Mouse (Mus musculus) common myeloid progenitor, adult 5-6 weeks (primary cell): ENCODE results near the gene Pappa2. TPM values are rescaled to one million over a fixed set of nuclear protein-coding genes. Genes with fewer than 3 reads are reported as not detected.

Experiments used
- ATAC-seq: replicated peaks from 2 replicates; pipeline ENCODE4 v1.8.0; 2016; ENCODE audit warnings: low read depth, mild to moderate bottlenecking, moderate TSS enrichment, inconsistent platforms; ENCODE audit not compliant: poor library complexity, severe bottlenecking
- total RNA-seq: library from RNA; stranded (forward); fragments of 200-1000, 187-1606 nt; gene quantifications from 2 replicates; pipeline ENCODE4 v1.2.3, GENCODE M21; 2017

Pappa2 gene
- total RNA-seq, 1 experiment from 2014 or later, result not detected

- no peak for ATAC-seq
Observed at GRCm38 (mm10) chr1:158773102-158773501, 207.2 kb downstream of the Pappa2 start.

- no peak for ATAC-seq
Observed at GRCm38 (mm10) chr1:158770756-158771155, 209.5 kb downstream of the Pappa2 start.

- no peak for ATAC-seq
Observed at GRCm38 (mm10) chr1:158770036-158770655, 210.1 kb downstream of the Pappa2 start.

DNA sequence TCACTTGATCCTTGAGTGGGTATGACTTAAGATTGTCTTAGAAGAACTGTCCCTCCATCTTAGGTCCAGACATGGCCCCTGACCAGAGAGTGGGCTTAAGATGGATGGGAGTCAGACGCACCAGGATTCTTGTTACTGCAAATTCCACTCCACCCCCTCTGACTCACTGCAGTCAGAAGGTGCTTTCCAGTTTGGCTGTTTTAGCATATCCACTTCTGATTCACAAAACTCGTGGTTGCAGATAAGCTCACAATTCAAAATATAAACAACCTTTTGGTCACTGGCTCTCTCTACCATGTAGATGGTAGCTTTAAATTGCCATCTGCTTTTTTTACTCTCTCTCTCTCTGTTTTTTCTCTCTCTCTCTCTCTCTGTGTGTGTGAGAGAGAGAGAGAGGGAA lies 214.4 kb downstream of the Pappa2 start:
- no peak for ATAC-seq

DNA sequence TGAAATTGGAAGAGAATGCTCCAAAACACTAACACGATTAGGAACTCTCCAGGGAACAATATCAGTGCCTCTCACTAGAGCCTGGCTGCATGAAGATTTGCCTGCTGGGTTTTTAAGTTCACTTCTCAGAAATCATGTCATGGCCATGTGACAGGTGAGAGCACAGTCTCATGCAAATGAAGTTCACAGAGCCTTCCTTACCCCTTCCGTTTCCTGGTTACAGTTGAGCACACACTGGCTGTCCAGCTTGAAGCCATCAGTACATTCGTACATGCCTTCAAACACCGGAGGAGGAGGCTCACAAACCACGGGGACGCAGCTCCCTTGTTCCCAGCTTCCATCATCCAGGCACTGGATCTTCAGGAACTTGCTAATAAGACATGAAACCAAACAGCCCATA lies 215.6 kb downstream of the Pappa2 start:
- ATAC-seq, result no peak

DNA sequence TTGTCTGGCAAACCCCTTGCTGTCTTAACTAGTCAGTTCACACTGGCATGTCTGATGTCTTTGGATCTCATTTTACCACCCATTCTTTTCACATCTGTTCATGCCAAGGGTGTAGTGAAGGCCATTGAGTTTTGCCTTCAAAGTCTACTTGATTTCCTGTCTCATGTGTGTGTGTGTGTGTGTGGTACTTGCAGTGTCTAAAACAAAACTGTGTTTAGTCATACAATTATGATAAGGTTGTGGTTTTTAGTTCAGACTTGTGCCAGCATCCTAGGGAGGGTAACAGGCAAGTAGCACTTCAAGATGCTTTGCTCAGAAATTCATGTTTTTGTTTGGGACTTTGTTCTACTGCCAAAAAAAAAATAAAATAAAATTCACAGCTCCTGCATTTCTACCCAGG lies 216.1 kb downstream of the Pappa2 start:
- ATAC-seq, result no peak

DNA sequence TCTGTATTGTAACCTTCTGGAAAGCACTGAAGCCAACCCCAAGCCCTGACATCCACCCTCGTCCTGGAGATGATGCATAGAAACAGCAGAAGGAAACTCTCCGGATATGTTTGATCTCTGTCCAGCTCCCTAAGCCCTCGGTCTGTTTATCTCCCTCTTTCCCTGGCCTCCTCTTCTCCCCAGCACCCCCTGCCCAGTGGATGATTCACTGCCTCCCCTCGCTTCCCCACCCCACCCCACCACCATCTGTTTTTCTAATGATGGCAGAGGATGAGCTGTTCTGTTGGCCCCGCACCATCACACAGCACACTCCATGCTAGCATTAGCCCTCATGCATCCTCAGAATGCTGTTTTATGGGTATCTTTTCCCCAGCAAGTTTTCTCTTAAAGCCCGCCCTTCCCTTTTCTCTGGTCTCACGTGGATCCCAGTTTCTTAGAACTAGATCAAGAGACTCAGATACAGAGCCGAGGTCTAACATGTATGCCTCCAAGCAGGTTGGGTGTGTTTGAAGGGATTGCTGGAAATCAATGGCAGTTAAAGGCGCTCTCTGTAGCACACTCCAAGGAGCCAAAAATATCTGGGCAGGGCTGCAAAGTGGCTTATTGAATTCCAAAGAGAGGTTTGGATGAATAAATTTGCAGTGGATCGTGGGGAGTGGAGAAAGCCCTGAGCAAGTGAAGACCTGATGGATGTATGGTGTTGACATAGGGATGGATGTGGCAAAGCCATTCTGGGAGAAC lies 231.8 kb downstream of the Pappa2 start:
- ATAC-seq, result no peak

- ATAC-seq, result no peak
Observed at GRCm38 (mm10) chr1:158741449-158741848, 238.8 kb downstream of the Pappa2 start.

DNA sequence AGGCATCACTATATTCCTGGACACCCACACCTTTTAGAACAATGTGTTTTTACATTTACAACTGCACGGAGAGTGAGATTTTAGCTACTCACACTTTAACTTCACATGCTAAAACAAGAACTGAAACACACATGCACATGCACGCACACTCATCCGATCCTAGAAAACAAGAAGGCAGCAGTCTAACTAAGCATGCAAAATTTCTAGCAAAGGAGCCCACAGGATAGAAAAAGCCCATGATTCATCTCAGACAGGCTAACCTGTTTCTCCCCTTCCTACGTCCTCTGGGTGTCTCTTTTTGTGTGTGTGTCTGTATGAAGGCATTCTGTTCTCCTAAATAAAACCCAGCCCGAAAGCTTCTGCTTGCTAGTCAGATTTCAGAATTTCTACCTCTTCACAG lies 239.3 kb downstream of the Pappa2 start:
- no peak for ATAC-seq

- no peak for ATAC-seq
Observed at GRCm38 (mm10) chr1:158740161-158740766, 240.0 kb downstream of the Pappa2 start.

DNA sequence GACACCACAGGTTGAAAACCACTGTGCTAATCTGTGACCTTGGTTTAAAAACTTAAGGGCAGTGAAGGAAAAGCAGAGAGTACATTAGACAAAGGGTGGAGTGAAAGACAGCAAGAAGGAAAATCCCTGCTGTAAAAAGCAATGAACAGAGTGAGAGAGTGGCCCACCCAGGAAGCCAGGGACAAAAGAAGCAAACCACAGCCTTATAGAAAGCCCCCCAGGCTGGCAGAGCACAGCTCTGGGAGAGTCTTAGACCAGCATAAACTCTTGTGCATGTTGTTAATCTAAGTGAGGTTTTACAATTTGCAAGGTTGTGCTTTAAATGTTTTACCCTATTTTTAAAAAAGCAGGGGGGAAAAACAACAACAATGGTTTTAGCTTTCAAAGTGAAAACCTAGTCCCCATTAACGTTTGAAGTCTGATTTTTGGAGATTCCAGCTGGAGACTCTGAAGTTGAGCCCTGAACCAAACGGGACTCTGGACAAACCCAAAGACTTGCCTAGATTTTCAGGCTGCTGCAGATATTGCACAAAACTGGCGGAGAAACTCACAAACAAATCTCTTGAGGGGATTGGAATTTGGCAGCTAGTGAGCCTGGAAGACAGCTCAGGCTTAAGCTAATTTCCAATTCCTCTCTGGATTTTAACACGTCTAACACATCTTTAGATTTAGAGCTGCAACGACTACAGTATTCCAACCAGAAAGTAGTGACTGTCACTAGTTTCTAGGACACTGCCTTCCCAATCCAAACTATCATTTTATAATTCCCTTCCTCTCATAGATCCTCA lies 241.0 kb downstream of the Pappa2 start:
- ATAC-seq, result no peak

DNA sequence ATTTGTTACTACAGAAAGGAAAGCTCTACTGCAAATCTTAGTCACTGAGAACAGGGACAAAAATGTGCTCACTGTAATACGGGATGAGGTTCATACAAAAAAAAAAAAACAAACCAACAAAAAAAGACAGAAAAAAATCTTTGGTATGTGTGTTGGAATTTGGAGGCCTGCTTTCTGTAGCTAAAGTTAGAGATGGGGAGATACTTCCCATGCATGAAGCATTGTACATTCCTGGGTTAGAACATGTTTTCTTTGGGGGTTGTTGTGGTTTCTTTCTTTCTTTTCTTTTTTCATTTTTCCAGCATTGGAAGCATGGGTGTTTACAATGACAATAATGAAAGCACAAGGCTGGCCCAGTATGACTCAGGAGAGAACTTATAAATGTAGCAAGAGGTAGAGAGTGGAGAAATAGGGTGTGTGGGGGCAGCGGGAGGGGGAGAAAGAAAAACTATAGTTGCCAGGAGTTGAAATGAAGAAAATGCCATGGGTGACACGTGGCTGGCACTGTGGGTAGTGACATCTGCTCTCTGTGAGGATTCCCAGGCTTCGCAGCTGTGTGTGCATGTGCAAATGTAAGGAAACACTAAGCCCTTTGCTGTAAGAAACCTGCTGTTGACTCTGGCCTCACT lies 247.3 kb downstream of the Pappa2 start:
- no peak for ATAC-seq

DNA sequence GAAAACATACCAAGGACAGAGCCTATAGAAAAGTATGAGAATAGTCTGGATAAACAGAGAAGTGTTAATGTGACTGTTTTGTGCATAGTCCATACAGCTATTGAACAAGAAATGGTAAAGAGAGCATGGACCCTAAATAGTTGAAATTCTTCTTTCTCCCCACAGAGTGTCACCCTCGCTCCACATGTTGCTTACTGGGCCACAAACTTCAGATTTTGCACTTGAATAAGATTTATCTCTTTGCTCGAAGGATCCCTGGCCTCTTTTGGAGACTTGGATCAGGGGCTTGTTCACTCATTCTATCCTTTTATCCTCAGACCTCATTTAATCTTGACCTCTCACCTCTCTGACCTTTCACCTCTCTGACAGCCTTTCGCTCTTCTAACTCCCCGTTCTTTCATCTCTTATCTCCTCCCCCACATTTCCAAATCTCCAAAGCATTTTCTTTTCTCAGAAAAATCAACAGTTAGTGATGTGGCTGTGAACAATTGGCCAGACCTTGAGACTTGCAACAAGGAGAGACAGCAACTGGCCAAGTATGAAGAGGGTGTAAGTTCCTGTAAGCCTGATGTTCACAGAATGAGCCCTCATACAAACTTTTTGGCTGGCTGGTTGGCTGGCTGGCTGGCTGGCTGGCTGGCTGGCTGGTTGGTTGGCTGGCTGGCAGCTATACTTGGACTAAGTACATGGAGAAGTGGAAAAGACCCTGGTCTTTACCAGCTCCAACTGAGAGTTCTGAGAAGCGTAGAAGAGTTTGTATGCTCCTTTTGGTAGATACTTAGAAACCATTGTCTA lies 266.8 kb downstream of the Pappa2 start:
- no peak for ATAC-seq

DNA sequence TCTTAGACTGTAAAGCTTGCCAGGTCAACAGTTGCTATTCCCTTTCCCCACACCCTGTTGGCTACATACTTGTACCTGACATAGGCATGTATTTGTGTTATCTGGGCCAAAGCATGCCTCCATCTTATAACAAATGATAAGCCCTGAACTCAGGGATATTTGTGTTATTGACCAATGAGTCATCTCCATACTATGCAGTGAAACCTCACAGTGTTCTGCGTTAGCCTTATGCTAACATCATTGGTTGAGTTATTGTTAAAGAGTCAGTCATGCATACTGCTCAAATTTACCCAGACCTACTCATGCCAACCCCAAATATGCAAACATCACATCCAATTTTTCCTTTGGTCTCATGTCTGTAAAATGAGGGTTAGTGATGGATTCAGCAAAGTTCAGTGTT lies 279.0 kb downstream of the Pappa2 start:
- ATAC-seq, result no peak

DNA sequence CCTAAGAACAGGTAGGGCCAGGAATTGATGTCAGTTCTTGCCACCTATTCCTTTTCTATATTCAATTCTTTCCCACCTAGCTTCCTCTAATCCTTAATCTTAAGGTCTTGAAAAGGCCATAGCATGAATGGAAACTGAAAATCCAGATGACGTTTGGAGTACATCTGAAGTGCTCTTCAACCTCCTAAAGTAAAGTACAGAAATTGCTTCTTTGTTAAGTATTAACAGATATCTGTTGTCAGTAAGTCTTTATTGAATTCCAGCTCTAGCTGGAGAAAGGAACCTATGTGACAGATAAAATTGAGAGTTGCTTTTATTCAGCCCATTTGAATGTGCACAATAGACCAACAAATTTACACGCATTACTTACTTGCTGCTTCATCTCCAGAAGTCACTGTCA lies 280.1 kb downstream of the Pappa2 start:
- ATAC-seq, result no peak

- ATAC-seq, result no peak
Observed at GRCm38 (mm10) chr1:158699276-158699675, 281.0 kb downstream of the Pappa2 start.

DNA sequence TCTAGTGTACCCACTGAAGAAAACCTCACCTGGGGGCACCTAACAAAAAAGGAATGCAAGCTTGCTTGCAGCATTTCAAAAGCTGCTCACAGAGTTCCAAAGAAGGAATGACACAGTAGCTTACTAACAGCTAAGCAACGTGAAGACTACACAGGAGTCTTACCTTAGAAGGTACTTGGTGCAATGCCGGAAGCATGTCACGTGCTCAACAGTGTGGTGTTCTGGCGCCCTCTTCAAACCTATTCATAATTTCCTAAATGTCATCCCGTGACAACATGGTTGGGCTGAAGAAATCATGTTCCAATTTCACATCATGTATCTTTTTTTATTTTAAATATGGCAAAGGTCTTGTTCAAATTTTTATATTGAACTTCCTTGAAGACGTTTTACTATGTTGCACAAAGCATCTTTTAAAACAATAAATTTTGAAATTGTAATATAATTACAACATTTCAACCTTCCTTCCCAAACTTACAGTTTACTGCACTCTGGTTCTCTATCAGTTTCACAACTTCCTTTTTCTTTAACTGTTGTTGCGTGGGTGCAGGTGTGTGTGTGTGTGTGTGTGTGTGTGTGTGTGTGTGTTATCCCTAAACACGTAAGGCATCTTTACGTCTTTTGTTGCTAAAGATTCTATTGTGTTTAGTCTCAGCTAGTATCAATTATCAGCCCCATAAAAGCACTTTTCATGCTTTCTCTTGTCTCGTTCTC lies 282.3 kb downstream of the Pappa2 start:
- no peak for ATAC-seq

DNA sequence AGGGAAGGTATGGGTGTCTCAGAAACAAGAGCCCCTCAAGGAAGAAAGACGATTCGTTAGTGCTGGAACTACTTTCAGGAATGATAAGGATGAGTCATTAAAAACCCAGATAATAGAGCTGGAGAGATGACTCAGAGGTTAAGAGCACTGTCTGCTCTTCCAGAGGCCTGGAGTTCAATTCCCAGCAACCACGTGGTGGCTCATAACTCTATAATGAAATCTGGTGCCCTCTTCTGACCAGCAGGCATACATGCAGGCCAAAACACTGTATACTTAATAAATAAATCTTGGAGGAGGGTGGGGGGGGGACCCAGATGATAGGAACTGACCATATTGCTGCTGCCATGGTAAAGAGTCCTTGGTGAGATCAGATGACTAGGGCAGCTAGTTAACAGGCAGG lies 282.9 kb downstream of the Pappa2 start:
- ATAC-seq, result no peak

GRCm38 (mm10) chr1:158687726-158688125 lies 292.6 kb downstream of the Pappa2 start:
- no peak for ATAC-seq
